Mouse (Mus musculus): ENCODE measurements around the gene Slc12a7. TPM values are rescaled to one million over a fixed set of nuclear protein-coding genes. Genes with fewer than 3 reads are reported as not detected.
"Not testable (repeated sequence)": the region's sequence is repeated elsewhere in the genome, so short reads cannot be mapped to it uniquely, and the experiment has no call there.

Slc12a7 gene
- polyA plus RNA-seq, 1 experiment from 2014 or later, result 7.0 TPM

DNA sequence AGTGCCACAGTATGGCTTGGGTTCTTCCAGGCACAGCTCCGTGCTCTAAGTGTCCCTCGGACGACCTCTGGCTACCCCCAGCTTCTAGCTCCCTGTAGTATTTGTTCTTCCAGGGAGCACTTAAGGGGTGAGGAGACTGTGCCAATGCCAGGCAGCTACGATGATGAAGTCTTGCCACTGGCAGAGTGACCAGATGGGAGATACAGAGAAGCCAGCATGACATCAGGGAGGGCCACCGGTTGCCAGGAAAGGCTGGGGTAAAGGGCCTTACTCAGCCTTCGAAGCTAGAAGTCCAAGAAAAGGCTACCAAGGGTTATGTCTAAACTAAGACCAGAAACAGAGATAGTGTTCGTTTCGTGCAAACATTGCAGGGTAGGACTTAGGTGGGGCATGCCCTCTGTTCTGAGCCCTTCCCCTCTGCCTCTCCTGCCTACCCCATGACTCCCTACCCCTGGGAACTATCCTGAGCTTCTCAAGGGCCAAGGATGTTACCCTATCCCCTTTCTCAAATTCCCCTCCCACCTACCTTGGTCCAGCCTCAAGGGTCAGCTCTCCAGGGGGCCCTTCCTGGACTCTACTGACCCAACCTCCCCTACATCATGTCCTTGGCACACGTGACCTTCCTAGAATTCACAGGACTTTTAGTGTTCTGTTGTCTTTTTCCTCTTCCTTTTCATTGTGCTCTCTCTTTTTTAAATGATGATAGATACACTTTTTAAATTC, 31.6 kb upstream of the Slc12a7 start:
- H3K36me3 ChIP-seq (replicated peaks; ENCODE audit: insufficient read depth, low read length), result no peaks in the 10 kb centered on the region
- DNase-seq (no peak), ATAC-seq (no peak)
- no peaks in the 10 kb centered on the region for H3K27me3 ChIP-seq (ENCODE audit: insufficient read depth, low read length)
- 76% methylated on average over 9 of the region's 9 CpGs for WGBS (ENCODE audit: insufficient replicate concordance)
- no peak overlapping the region for H3K4me3 ChIP-seq (ENCODE audit: low read depth, low read length)
- no peaks in the 10 kb centered on the region for H3K9me3 ChIP-seq (ENCODE audit: low read length)
- H3K4me1 ChIP-seq (ENCODE audit: insufficient read depth), result peaks cover 5% of the 10 kb centered on the region
- H3K27ac ChIP-seq (ENCODE audit: low read depth), result no peak overlapping the region
- H3K9ac ChIP-seq (replicated peaks), result no peak overlapping the region
- no peak overlapping the region for H3K4me2 ChIP-seq (ENCODE audit: low read depth, low read length)
- no peak for TF ChIP-seq EP300 (IDR thresholded peaks at IDR 0.05; ENCODE audit: low read depth)
- TF ChIP-seq CTCF (IDR thresholded peaks at IDR 0.05; ENCODE audit: low read depth), result no peak

DNA sequence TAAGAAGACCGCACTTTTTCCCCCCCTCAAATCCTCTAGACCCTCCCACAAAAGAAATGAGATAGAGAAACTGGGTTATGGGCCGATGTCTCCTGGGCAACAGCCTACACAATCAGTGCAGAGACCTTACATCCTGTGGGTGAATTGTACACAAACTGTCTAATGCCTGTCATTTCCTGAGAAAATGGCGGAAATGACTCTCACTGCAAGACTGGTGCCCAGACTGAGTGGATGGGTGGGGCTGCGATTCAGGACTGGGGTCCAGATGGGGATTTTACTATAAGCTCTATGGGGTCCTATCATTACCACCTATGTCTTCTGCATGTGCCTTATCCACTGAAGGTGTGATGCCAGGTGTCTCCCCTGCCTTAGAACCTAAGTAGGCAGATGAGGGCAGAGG, 30.1 kb upstream of the Slc12a7 start:
- no peak for TF ChIP-seq EP300 (IDR thresholded peaks at IDR 0.05; ENCODE audit: low read depth)
- TF ChIP-seq CTCF (IDR thresholded peaks at IDR 0.05; ENCODE audit: low read depth), result no peak
- DNase-seq (no peak), ATAC-seq (peak; percentile 66)
- H3K4me1 ChIP-seq (ENCODE audit: insufficient read depth), result no peaks in the 10 kb centered on the region
- H3K36me3 ChIP-seq (replicated peaks; ENCODE audit: insufficient read depth, low read length), result no peaks in the 10 kb centered on the region
- no peak overlapping the region for H3K4me3 ChIP-seq (ENCODE audit: low read depth, low read length)
- no peaks in the 10 kb centered on the region for H3K27me3 ChIP-seq (ENCODE audit: insufficient read depth, low read length)
- H3K27ac ChIP-seq (ENCODE audit: low read depth), result peak overlapping the region; percentile 76
- H3K9ac ChIP-seq (replicated peaks), result no peak overlapping the region
- no peaks in the 10 kb centered on the region for H3K9me3 ChIP-seq (ENCODE audit: low read length)
- H3K4me2 ChIP-seq (ENCODE audit: low read depth, low read length), result no peak overlapping the region
- WGBS (ENCODE audit: insufficient replicate concordance), result 50% methylated on average over 4 of the region's 4 CpGs

- not testable (repeated sequence) for H3K27me3 ChIP-seq (ENCODE audit: insufficient read depth, low read length); DNase-seq; H3K4me2 ChIP-seq (ENCODE audit: low read depth, low read length); H3K9me3 ChIP-seq (ENCODE audit: low read length); H3K4me3 ChIP-seq (ENCODE audit: low read depth, low read length); H3K36me3 ChIP-seq (replicated peaks; ENCODE audit: insufficient read depth, low read length); H3K4me1 ChIP-seq (ENCODE audit: insufficient read depth); H3K9ac ChIP-seq (replicated peaks)
- ATAC-seq, result peak; percentile 34; the same call in 1 of the 2 replicates
- peak overlapping the region; percentile 76 for H3K27ac ChIP-seq (ENCODE audit: low read depth)
- 33% methylated on average over 4 of the region's 4 CpGs for WGBS (ENCODE audit: insufficient replicate concordance)
Measured at GRCm38 (mm10) chr13:73703486-73703885, 29.4 kb upstream of the Slc12a7 start.

DNA sequence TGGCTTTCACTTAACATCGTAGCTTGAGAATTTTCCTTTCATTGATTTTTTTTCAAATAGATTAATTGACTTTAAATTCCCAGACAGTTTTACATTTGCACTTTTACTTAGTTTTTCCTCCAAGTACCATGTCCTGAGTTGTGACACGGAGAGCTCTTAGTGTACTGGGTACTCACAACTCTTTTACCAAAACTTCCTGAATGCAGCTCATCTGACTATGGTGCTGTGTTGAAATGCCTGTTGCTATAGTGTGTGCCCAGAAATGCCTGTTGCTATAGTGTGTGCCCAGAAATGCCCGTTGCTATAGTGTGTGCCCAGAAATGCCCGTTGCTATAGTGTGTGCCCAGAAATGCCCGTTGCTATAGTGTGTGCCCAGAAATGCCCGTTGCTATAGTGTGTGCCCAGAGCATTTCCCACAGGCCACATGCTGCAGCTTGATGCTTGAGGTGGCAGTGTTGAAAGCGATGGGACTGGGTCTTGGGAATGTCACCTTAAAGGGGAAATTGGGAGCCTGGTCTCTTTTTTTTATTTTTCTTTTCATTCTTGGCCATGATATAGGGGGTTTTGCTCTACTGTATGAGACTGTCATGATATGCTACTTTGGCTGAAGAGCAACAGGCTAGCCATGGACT, 28.1 kb upstream of the Slc12a7 start, which contains the start of gene Slc6a19:
TSS of gene Slc6a19 (minus strand) at position 172 of the 632 bp plus-strand sequence.
- Histone ChIP-seq H3K4me2 (ENCODE audit: low read depth, low read length) (no peak within 1 kb of the TSS), H3K9ac (replicated peaks) (no peak within 1 kb of the TSS), H3K36me3 (replicated peaks; ENCODE audit: insufficient read depth, low read length) (no peaks in the 10 kb centered on the region), H3K4me3 (ENCODE audit: low read depth, low read length) (no peak within 1 kb of the TSS), H3K27ac (ENCODE audit: low read depth) (peak within 1 kb of the TSS; percentile 76), H3K9me3 (ENCODE audit: low read length) (no peaks in the 10 kb centered on the region), H3K27me3 (ENCODE audit: insufficient read depth, low read length) (no peaks in the 10 kb centered on the region), H3K4me1 (ENCODE audit: insufficient read depth) (no peaks in the 10 kb centered on the region)
- DNase-seq (no peak), ATAC-seq (no peak)
- TF ChIP-seq CTCF (IDR thresholded peaks at IDR 0.05; ENCODE audit: low read depth) (no peak), EP300 (IDR thresholded peaks at IDR 0.05; ENCODE audit: low read depth) (no peak)
- 80% methylated on average over 7 of the region's 7 CpGs for WGBS (ENCODE audit: insufficient replicate concordance)

- no peaks in the 10 kb centered on the region for H3K9me3 ChIP-seq (ENCODE audit: low read length)
- H3K4me3 ChIP-seq (ENCODE audit: low read depth, low read length), result no peak overlapping the region
- TF ChIP-seq CTCF (IDR thresholded peaks at IDR 0.05; ENCODE audit: low read depth) (no peak), EP300 (IDR thresholded peaks at IDR 0.05; ENCODE audit: low read depth) (no peak)
- H3K27ac ChIP-seq (ENCODE audit: low read depth), result no peak overlapping the region
- ATAC-seq (no peak), DNase-seq (no peak)
- peaks cover 9% of the 10 kb centered on the region for H3K4me1 ChIP-seq (ENCODE audit: insufficient read depth)
- WGBS (ENCODE audit: insufficient replicate concordance), result 53% methylated on average over 6 of the region's 6 CpGs
- no peak overlapping the region for H3K4me2 ChIP-seq (ENCODE audit: low read depth, low read length)
- no peaks in the 10 kb centered on the region for H3K36me3 ChIP-seq (replicated peaks; ENCODE audit: insufficient read depth, low read length)
- no peaks in the 10 kb centered on the region for H3K27me3 ChIP-seq (ENCODE audit: insufficient read depth, low read length)
- H3K9ac ChIP-seq (replicated peaks), result no peak overlapping the region
Measured at GRCm38 (mm10) chr13:73709491-73709890, 23.4 kb upstream of the Slc12a7 start.

DNA sequence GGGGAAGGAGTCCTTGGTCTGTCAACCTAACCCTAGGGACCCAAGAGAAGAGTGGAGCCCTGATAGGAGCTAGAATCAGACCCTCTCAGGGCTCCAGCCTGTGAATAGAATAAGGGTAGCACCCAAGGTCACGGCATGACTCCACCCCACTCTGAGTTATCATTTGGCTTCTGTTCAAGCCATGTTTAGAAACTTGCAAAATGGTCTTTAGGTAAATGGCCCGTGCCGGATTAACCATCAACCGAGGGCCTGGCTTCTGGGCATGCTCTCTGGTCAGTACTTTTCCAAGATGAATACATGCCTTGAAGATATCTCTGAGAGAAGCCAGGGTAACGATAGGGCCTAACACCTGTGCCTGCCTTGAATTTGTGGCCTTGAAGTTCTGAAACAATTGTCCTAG, 21.7 kb upstream of the Slc12a7 start:
- Histone ChIP-seq H3K9me3 (ENCODE audit: low read length) (no peaks in the 10 kb centered on the region), H3K9ac (replicated peaks) (no peak overlapping the region), H3K27me3 (ENCODE audit: insufficient read depth, low read length) (no peaks in the 10 kb centered on the region), H3K36me3 (replicated peaks; ENCODE audit: insufficient read depth, low read length) (no peaks in the 10 kb centered on the region), H3K4me2 (ENCODE audit: low read depth, low read length) (no peak overlapping the region), H3K4me3 (ENCODE audit: low read depth, low read length) (no peak overlapping the region), H3K4me1 (ENCODE audit: insufficient read depth) (peaks cover 9% of the 10 kb centered on the region), H3K27ac (ENCODE audit: low read depth) (no peak overlapping the region)
- 67% methylated on average over 5 of the region's 5 CpGs for WGBS (ENCODE audit: insufficient replicate concordance)
- DNase-seq, result no peak
- TF ChIP-seq CTCF (IDR thresholded peaks at IDR 0.05; ENCODE audit: low read depth) (no peak), EP300 (IDR thresholded peaks at IDR 0.05; ENCODE audit: low read depth) (no peak)
- 0 out of 2 replicates have a peak, but pooled peaks have one; percentile 27 for ATAC-seq

Measured in liver, postnatal 0 days (tissue).